Mouse (Mus musculus): ENCODE data around the gene Ggct.

DNA sequence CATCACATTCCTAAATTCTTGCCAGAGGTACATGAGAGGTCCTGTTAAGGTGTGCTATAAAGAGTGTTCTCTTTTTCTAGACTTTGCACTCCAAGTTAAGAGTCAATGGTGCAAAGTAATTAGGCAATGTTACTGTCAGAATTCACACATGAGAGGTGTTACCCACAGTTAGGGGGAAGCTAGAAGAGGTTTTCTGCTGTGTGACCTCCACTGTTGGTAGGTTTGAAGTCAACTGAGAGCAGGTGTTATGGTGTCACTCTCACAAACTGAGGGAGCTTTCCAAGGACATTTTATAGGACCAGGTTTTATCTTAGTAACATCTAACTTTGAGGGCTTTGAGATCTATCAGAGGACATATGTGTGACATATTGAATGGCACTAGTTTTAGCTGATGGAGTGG lies 36.8 kb downstream of the Ggct start:
- TF ChIP-seq CTCF (IDR thresholded peaks at IDR 0.05; ENCODE audit: borderline replicate concordance, extremely low read depth, insufficient read depth, insufficient read length): no peak
- TF ChIP-seq POLR2A (IDR thresholded peaks at IDR 0.05; ENCODE audit: borderline replicate concordance, extremely low read depth, insufficient read depth, insufficient read length, poor library complexity, severe bottlenecking): no peak
